Mouse (Mus musculus): ENCODE measurements around the gene Gars. TPM values are rescaled to one million over a fixed set of nuclear protein-coding genes. Genes with fewer than 3 reads are reported as not detected.

Gars gene
- polyA plus RNA-seq, 1 experiment from 2014 or later, result 210 TPM

DNA sequence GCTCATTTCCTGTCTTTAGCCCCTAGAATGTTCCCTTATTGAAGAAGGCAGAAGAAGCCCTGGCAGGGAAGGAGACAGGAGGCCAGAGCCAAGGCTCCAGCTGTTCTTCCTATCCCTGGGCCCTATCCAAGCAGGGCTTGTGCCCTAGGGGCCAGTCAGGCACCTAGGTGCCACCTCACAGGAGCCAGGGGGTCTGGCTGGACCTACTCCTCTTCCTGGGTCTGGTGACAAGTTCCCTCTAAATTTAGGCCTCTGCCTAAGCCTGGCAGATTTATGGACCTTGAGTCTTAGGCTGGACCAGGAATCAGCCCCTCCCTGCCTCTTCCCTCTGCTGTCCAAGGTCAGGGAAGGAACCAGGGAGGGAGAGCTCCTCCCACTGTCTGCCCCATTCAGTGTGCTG, 90.6 kb downstream of the Gars start:
- Histone ChIP-seq H3K9me3 (ENCODE audit: control insufficient read depth, low read length) (no peaks in the 10 kb centered on the region), H3K36me3 (ENCODE audit: control insufficient read depth, insufficient read depth, low read length) (no peaks in the 10 kb centered on the region), H3K9ac (ENCODE audit: low read length) (no peak overlapping the region), H3K27ac (ENCODE audit: low read depth, low read length) (no peak overlapping the region), H3K27me3 (ENCODE audit: control insufficient read depth, insufficient read depth, low read length) (no peaks in the 10 kb centered on the region), H3K4me3 (ENCODE audit: low read depth, low read length) (no peak overlapping the region), H3K4me2 (ENCODE audit: low read depth, low read length, severe bottlenecking) (no peak overlapping the region), H3K4me1 (replicated peaks; ENCODE audit: control insufficient read depth, insufficient read depth, low read length) (no peaks in the 10 kb centered on the region)
- ATAC-seq (replicated peaks; ENCODE audit: low FRiP score) (no peak), DNase-seq (ENCODE audit: low spot score) (no peak)

Other genes starting within 250 kb of the Gars start
- gene Znrf2, start 221.1 kb upstream of the Gars start, polyA plus RNA-seq (2014; fragmentation: Nextera tagmentation; extraction: Ambion mirVana), result 2.8 and 3.0 TPM in 2 replicates
- gene Nod1, start 65.4 kb upstream of the Gars start, polyA plus RNA-seq (2014; fragmentation: Nextera tagmentation; extraction: Ambion mirVana), result 2.0 TPM in 2 replicates
- gene Ggct, start 45.1 kb upstream of the Gars start, polyA plus RNA-seq (2014; fragmentation: Nextera tagmentation; extraction: Ambion mirVana), result 6.8 and 8.6 TPM in 2 replicates
- 0.08 and 0.09 TPM in 2 replicates for gene Crhr2, start 95.0 kb downstream of the Gars start, polyA plus RNA-seq (2014; fragmentation: Nextera tagmentation; extraction: Ambion mirVana)
- 0.76 and 1.2 TPM in 2 replicates for gene Inmt, start 137.0 kb downstream of the Gars start, polyA plus RNA-seq (2014; fragmentation: Nextera tagmentation; extraction: Ambion mirVana)
- 22.5 and 23.2 TPM in 2 replicates for gene Mindy4, start 165.4 kb downstream of the Gars start, polyA plus RNA-seq (2014; fragmentation: Nextera tagmentation; extraction: Ambion mirVana)